Mouse (Mus musculus) G1E (cell line): Measurements from ENCODE around the gene Shank2. TPM values are rescaled to one million over a fixed set of nuclear protein-coding genes. Genes with fewer than 3 reads are reported as not detected.

Source experiments
- ATAC-seq: 2 replicates; pipeline ENCODE4 v1.8.0; 2016; ENCODE audit warnings: mild to moderate bottlenecking; ENCODE audit not compliant: insufficient number of reproducible peaks, poor library complexity, low FRiP score, severe bottlenecking; ENCODE audit errors: extremely low read depth
- DNase-seq: peaks from one replicate; pipeline ENCODE4 v3.0.0; 2012; ENCODE audit warnings: low spot score
- H3K27me3 ChIP-seq: 2 replicates; pipeline ENCODE4 v1.6.1; 2012; ENCODE audit warnings: mild to moderate bottlenecking, low read length, inconsistent platforms; ENCODE audit not compliant: insufficient read depth
- H3K36me3 ChIP-seq: replicated peaks from 2 replicates; pipeline ENCODE3; 2012; ENCODE audit warnings: mild to moderate bottlenecking, inconsistent platforms
- H3K4me1 ChIP-seq: 2 replicates; pipeline ENCODE4 v1.6.1; 2012; ENCODE audit warnings: low read depth, low read length, inconsistent platforms, mixed read lengths; ENCODE audit not compliant: insufficient read depth
- H3K4me3 ChIP-seq: 2 replicates; pipeline ENCODE4 v1.5.1; 2012; ENCODE audit warnings: low read depth, mild to moderate bottlenecking, inconsistent platforms, low read length, moderate library complexity, mixed read lengths
- H3K9me3 ChIP-seq: replicated peaks from 2 replicates; pipeline ENCODE4 v1.6.1; 2012; ENCODE audit warnings: inconsistent platforms
- CTCF ChIP-seq: IDR thresholded peaks from 2 replicates; pipeline ENCODE4 v1.5.1; 2012; ENCODE audit warnings: low read depth, low read length, inconsistent platforms, mixed read lengths
- GATA1 ChIP-seq: IDR thresholded peaks from 2 replicates; pipeline ENCODE4 v1.6.1; 2012; ENCODE audit warnings: borderline replicate concordance, low read length, inconsistent platforms, mixed read lengths
- GATA2 ChIP-seq: IDR thresholded peaks from 2 replicates; pipeline ENCODE4 v1.6.1; 2012; ENCODE audit warnings: low read depth, low read length, inconsistent platforms, borderline replicate concordance
- POLR2AphosphoS5 ChIP-seq: IDR thresholded peaks from 2 replicates; pipeline ENCODE4 v1.6.1; 2012; ENCODE audit warnings: low read depth, low read length, inconsistent platforms; ENCODE audit not compliant: insufficient replicate concordance
- TAL1 ChIP-seq: conservative IDR thresholded peaks from 2 replicates; pipeline ENCODE4 v1.6.1; 2012; ENCODE audit warnings: low read depth, low read length, inconsistent platforms, mixed read lengths
- polyA plus RNA-seq: library from polyadenylated mRNA; stranded (reverse); fragments of >175 nt; gene quantifications from 2 replicates; pipeline ENCODE4 v1.2.3, GENCODE M21; 2012
- total RNA-seq, 2 experiments: library from RNA; stranded (forward) in 1 of 2; stranded (reverse) in 1 of 2; fragments of 200-1000 nt in 1 of 2; fragments of >200 nt in 1 of 2; fragmentation: Nextera tagmentation in 1 of 2; gene quantifications; 2 replicates each; pipeline ENCODE4 v1.2.3; 2014 to 2017

Gene Shank2
- total and polyA plus RNA-seq, 3 experiments, result 0.05 TPM; not detected in 2

DNA sequence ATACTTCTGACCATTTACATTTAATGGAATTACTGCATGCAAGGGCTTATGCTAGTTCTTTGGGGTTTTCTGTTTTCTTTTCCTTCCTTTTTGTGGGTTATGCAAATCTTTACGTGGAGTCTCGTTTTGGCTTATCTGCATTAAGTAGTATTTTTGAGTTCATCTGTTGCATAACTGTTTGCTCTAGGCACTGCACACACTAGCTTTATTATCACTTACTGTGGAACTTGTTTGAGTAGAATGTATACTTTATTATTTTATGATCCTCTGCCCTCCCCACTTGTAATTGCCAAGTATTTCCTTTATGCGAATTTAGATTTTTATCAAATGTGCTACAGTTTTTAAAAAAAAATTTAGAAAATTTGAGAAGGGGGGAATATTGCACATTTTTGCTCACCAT lies 2.7 kb upstream of the Shank2 start:
- no peaks in the 10 kb centered on the region for H3K36me3 ChIP-seq
- no peak overlapping the region for H3K4me3 ChIP-seq
- no peaks in the 10 kb centered on the region for H3K4me1 ChIP-seq
- ATAC-seq, result no peak
- H3K27me3 ChIP-seq, result 0 out of 2 replicates have a peak, but pooled peaks cover 16% of the 10 kb centered on the region
- TF ChIP-seq CTCF (no peak), GATA2 (no peak), GATA1 (no peak), POLR2AphosphoS5 (no peak), TAL1 (no peak)
- no peak for DNase-seq
- no peaks in the 10 kb centered on the region for H3K9me3 ChIP-seq

DNA sequence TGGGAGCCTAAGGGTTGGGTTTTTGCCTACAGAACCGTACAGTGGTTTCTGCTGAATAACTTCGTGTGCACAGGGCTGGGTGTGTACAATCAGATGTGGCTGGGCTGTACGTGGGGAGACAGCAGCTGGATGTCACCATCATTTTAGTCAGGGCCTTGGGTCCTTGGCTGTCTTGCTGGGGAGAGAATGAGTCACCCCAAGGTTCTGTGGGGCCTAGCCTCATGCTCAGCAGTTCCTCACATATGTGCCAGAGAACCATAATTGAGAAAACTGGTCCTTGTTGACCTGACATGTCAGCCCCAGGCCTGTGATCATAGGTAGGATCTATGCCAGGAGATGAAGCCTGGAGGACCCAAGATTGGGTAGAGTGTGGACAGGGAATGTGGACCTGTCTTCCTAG lies 1.7 kb downstream of the Shank2 start:
- TF ChIP-seq GATA2 (no peak), TAL1 (no peak), POLR2AphosphoS5 (no peak), GATA1 (no peak), CTCF (no peak)
- Histone ChIP-seq H3K36me3 (no peaks in the 10 kb centered on the region), H3K4me1 (no peaks in the 10 kb centered on the region), H3K9me3 (no peaks in the 10 kb centered on the region), H3K27me3 (peaks cover 32% of the 10 kb centered on the region), H3K4me3 (no peak overlapping the region)
- ATAC-seq, result no peak
- DNase-seq, result no peak

DNA sequence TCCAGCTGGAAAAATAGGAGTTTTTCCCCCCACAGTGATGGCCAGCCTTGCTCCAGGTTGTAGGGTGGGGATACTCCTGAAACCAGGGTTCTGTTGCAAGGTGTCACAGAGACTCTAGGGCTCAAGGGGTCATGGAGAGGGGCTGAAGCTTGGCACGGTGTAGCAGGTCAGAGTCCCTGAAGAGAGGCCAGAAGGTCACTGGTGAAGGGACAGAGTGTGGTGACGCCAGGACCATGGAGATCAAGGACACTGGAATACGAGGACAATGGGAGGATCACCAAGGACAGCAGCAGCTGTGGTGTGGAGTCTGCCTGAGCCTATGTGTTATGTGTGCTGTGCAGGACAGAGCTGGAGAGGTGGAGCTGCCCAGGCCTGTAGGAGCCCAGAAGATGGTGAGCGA lies 6.4 kb downstream of the Shank2 start:
- H3K4me3 ChIP-seq, result no peak overlapping the region
- TF ChIP-seq GATA2 (no peak), GATA1 (no peak), POLR2AphosphoS5 (no peak), CTCF (no peak), TAL1 (no peak)
- H3K4me1 ChIP-seq, result no peaks in the 10 kb centered on the region
- ATAC-seq (no peak), DNase-seq (no peak)
- H3K36me3 ChIP-seq, result no peaks in the 10 kb centered on the region
- peaks cover 39% of the 10 kb centered on the region for H3K27me3 ChIP-seq
- H3K9me3 ChIP-seq, result no peaks in the 10 kb centered on the region

- Histone ChIP-seq H3K27me3 (peaks cover 32% of the 10 kb centered on the region), H3K4me3 (no peak overlapping the region), H3K36me3 (no peaks in the 10 kb centered on the region), H3K4me1 (no peaks in the 10 kb centered on the region), H3K9me3 (no peaks in the 10 kb centered on the region)
- TF ChIP-seq TAL1 (no peak), GATA2 (no peak), CTCF (no peak), GATA1 (no peak), POLR2AphosphoS5 (no peak)
- DNase-seq, result no peak
- no peak for ATAC-seq
Observed at GRCm38 (mm10) chr7:144008985-144009384, 7.3 kb downstream of the Shank2 start.

DNA sequence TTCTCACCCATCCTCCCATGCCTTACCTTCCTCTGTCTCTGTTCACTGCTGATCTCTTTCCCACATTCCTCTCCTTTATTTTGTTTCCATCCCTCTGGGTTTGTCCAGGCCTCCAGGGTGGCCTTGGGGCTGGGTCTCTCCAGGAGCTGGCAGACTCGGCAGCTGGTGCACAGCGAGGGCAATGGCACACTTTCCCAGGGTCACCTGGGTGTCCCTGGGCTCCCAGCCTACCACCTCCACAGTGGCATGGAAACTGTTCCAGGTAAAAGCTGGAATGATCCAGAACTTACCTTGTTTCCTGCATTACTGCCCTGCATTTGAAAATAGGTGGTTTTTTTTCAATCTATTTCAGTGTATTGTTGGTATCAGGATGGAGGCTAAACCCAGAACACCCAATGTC lies 12.8 kb downstream of the Shank2 start:
- peaks cover 17% of the 10 kb centered on the region for H3K27me3 ChIP-seq
- H3K36me3 ChIP-seq, result no peaks in the 10 kb centered on the region
- H3K4me3 ChIP-seq, result no peak overlapping the region
- H3K4me1 ChIP-seq, result no peaks in the 10 kb centered on the region
- H3K9me3 ChIP-seq, result no peaks in the 10 kb centered on the region
- TF ChIP-seq GATA1 (no peak), TAL1 (no peak), GATA2 (no peak), CTCF (no peak), POLR2AphosphoS5 (no peak)
- no peak for DNase-seq
- no peak for ATAC-seq

- DNase-seq (no peak), ATAC-seq (no peak)
- Histone ChIP-seq H3K9me3 (no peaks in the 10 kb centered on the region), H3K4me1 (no peaks in the 10 kb centered on the region; the same call in 1 of the 2 replicates), H3K4me3 (no peak overlapping the region), H3K36me3 (no peaks in the 10 kb centered on the region), H3K27me3 (peaks cover 17% of the 10 kb centered on the region)
- no peak for TF ChIP-seq GATA1
- TF ChIP-seq GATA2, result no peak
- no peak for TF ChIP-seq CTCF
- no peak for TF ChIP-seq POLR2AphosphoS5
- no peak for TF ChIP-seq TAL1
Observed at GRCm38 (mm10) chr7:144021801-144022200, 20.1 kb downstream of the Shank2 start.
